Mouse (Mus musculus): Measurements from ENCODE around the gene Oxsm.

Oxsm gene

DNA sequence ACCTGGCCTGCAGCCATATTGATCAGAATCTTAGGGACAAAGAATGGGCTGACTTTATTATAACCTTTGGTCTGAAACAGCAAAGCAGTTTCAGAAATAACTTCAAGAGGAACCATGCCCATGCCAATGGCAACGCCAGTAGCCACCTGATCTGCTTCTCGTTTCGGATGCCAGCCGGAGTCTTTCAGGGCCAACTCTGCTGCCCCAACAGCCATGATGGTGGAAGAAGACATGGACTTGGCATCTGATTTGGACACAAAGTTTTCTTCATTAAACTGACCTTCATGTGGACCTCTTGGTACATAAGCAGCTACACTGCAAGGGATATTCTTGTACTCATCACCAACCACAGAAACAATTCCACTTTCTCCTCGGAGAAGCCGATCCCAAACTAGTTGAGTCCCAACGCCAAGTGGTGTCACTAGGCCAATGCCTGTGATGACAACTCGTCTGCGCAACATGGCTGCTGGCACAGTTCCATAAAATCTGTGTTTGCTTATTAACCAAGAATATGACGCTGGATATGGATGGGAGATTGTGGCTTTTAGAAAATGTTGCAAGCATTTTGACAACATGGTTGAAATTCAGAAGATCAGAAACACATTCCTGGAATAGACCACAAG is 7.3 kb downstream of the Oxsm start:
- no peak for DNase-seq (ENCODE audit: low spot score)

DNA sequence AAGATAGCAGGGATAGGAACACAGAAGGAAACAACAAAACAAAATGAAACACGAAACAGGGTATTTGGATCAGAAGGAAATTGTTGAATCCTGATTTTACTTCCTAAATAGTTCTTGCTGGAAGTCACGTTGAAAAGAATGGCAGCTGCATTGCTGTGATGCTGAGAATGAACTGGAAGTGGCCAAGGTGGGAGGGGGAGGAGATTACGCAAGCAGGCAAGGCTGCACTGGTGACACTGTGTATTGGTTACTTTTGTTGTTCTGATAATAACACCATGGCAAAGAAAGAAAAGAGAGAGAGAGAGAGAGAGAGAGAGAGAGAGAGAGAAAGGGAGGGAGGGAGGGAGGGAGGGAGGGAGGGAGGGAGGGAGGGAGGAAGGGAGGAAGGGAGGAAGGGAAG is 13.1 kb downstream of the Oxsm start:
- DNase-seq (ENCODE audit: low spot score) = no peak

DNA sequence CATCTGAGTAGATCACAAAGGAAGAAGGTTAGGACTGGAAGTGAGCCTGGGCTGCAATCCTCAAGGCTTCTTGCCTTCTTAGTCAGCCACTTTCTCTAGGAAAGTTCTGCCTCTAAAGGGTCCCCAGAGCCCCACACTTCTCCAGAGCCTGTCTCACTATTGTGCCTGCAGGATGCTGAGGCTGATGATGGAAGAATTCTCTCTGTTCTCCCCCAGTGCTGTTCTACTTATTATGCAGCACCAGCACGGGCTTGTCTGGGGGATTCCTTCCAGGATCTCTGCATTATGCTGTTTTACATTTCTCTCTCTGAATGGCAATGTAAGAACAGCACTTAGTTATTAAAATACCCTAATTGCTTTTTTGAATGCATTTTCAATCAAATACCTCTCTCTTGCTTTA is 16.1 kb downstream of the Oxsm start:
- DNase-seq (ENCODE audit: low spot score) = no peak

DNA sequence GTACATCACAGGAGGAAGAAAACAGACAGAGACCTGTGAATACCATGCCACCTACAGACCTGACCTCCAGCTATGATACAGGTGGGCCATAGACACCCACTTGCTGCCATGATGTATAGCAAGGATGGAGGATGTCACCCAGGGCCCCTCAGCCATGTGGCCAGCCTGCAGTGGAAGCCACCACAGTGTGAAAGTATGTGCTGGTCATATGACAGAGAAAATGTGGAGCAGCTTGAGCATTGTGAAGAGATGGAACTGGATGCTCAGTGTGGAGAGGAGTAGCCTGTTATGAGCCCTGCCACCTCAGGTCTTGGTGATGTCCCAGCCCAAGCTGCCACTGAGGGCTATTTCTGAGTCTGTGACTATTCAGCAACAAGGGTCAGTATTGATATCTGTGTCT is 19.0 kb downstream of the Oxsm start:
- no peak for DNase-seq (ENCODE audit: low spot score)

DNA sequence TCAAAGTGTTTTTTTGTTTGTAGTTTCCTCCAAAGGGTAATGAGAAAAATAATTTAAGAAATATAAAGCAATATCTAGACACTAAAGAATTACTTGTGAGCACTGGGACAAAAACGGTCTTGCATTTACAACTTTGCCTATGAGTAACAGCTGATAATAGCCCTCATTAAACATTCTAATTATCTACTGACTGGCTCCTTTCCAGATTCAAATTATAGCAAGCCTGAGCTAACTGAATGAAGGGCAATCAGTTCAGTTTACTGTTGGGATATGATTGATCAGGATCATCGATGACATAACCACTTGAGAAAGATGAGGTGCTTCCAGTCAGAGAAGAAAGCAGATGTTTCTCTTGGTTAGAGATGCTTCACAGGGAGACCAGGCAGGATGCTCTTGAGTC is 20.2 kb downstream of the Oxsm start:
- no peak for DNase-seq (ENCODE audit: low spot score)

DNA sequence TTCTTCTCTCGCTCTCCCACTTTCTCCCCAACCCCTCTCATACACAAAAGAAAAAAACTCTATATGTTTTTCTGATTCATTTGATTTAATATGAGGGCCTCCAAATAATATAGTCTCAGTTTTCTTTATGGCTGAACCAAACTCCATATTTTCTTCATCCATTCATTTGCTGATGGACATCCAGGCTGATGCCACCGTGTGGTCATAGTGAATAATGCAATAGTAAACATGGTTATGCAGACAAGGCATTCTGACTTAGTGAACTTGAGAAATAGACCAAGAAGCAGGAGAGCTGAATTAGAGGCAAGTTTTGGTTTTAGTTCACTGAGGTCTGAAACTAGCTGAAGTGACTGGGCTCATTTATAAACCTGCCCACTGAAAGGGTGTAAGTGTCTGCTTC is 30.6 kb downstream of the Oxsm start:
- DNase-seq (ENCODE audit: low spot score) = no peak

DNA sequence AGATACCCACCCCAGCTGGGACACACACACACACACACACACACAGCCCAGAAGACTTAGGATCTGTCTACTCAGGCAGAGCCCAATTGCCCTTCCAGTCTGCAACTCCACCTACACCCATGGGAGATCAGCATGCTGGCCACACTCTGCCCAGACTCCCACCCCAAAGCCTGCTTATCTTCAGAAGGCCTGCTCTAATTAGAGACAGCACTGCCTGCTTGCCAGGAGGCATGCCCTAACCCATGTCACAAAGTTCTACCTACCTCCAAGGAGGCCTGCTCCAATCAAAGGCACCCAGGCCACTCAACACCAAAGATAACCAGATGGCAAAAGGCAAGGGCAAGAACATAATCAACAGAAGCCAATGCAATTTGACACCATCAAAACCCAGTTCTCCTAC is 41.9 kb downstream of the Oxsm start:
- DNase-seq (ENCODE audit: low spot score) = no peak

DNA sequence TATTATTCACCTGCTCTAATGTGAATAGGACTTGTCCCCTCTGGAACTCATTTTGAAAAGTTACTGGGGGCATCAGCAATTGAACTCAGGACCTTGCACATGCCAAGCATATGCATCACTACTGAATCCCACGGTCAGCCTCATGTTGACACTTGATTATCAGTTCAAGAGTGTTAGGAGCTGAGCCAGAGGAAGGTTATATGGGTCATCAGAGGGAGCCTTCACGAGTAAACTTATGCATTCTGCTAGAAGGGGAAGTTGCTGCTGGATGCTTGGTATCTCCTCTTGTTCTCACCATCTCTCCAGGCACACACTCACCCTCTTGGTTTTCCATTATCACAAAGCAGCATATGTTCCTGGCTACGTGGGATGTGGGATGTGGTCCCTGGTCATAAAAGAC is 47.9 kb downstream of the Oxsm start:
- DNase-seq (ENCODE audit: low spot score) = no peak

DNA sequence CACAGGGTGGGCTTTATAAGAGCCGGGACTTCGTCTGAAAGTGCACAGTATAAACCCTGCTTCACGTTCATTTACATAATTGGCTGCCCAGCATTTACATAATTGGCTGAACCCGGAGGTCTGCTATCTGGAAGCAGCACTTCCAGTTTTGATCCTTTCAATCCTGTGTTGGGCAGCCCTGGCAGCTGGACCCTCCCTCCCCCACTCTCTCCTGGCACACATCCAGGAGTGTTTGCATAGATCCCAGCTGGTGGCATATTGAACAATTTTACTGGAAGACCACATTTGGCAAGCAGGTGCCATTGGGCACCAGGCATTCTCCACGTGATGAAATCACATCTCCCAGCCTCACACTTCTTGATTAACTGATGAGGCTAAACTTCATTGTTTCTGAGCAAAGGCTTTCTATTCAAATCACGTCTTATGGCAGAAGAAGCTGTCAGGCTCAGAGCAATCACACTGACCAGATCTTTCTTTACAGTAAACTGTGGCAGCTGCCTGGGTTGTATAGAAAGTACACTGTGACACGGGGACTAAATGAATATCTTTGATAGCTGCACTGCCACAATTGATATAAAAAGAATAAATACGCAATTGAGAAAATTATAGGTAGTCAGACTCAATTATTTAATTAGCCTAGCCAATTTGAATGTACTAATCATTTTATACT is 48.5 kb downstream of the Oxsm start:
- DNase-seq (ENCODE audit: low spot score) = no peak

DNA sequence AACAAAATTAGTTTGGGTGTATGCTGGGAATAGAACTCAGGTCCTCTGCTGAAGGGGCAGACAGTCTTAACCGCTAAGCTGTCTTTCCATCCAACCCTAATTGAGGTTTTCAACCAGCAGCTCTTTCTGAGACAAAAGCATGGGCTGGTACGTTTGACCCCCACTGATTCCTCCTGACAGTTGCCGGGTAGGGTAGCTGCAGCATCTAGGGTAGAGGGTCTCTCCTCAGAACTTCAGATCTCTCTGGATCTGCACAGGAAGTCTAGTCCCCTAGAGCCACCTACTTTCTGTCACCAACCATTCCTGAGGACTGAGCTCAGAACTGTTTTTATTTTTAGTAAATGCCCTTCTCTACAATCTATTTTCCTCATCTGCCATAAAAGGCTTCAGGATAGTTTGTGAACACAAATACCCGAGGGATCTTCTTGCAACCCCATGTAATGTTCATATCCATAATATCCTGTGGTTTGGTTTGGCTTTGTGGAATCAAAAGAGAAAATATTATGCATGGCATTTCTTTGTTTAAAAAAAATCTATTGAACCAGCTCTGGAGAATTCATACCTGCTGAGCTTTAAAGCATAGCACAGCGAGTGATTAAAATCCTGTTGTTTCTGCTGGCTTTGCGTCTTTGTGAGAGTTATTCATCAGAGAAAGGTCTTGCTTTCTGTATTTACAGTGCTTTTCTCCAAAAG is 49.2 kb downstream of the Oxsm start:
- DNase-seq (ENCODE audit: low spot score) = no peak

DNA sequence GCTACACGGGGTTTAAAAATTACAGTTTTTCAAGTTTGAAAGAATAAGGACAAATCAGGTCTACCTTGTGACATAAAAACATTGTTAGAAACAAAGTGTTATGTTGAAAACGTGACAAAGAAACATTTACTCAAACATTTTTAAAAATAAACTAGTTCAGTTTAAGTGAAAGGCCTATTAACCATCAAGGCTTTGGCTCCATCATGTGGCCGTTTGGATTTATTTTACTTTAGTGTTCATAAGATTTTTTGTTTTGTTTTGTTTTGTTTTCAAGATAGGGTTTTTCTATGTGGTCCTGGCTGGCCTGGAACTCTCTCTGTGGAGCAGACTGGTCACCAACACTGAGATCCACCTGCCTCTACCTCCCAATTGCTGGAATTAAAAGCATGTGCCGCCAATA is 53.1 kb downstream of the Oxsm start:
- DNase-seq (ENCODE audit: low spot score) = no peak

DNA sequence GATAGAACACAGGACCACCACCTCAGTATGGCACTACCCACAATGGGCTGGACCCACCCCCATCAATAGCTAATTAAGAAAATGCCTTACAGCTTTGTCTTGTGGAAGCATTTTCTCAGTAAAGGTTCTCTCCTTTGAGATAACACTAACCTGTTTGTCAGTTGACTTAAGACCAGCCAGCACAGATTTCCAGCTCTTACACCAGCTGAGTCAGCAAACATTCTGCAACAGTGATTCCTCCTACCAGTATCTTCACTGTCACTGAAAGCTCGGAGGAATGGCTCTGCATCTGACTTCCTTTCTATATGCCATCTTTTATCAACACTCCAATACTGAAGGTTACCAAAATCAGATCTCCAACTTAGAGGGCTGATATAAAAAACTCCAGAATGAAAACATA is 54.1 kb downstream of the Oxsm start:
- no peak for DNase-seq (ENCODE audit: low spot score)

DNA sequence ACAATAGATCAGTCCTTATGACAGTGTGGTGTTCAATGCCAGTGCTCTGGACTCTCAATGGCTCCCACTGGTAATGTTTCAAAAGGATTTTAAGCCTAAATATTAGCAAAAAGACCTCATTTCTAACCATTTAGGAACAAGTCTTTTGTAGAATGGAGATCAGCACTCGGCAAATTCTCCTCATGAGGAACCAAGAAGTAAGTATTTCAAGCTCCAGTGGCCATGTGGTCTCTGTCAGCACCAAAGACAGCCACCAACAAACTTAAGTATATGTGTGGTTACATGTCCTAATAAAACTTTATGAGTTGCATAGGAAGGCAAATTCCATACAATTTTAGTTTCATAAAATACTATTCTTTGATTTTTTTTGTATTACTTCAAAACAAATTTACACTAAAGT is 55.5 kb downstream of the Oxsm start:
- no peak for DNase-seq (ENCODE audit: low spot score)

DNA sequence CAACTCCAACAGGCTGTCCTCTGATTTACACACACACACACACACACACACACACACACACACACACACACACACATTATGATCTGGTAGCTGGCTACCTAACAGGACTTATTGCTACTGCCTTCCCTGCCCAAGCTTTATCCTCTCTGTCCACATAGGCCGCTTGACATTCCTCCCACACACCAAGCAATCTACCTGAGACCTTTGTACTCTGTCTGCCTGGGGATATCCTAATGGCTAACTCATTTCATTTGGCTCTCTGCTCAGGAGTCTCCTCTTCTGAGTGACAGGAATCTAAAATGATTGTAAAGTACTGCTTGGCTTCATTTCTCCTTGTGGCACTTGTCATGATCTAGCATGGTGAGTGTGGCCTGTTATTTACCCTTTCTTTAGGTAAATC is 60.5 kb downstream of the Oxsm start:
- no peak for DNase-seq (ENCODE audit: low spot score)
